10 mouse cellular contexts compared by ENCODE assay signal in genomic region chr7:24387059-24387556, GRCm38 (mm10). TPM values are rescaled to one million over a fixed set of nuclear protein-coding genes. Genes with fewer than 3 reads are reported as not detected.
A peak's percentile ranks its signal among the peaks of the same experiment; 100 is the strongest.
DNase-seq lines count a peak whose midpoint lies in the region; ATAC-seq lines count a peak whose summit lies in the region.
"Had no signal": no experiment of that assay in that cellular context is flagged by ENCODE, and none has a peak within 500 bp of the region (broad histone marks: within the 10 kb centered on the region; RNA-seq: fewer than 3 reads in every experiment).

No protein-coding gene starts in this region.

- H3K4me1 ChIP-seq in liver, embryonic 16.5 days (ENCODE audit: control insufficient read depth, low read depth, low read length): peaks cover 50% of the 10 kb centered on the region
- H3K4me1 ChIP-seq in midbrain, embryonic 10.5 days: peaks cover 7% of the 10 kb centered on the region

- peak; percentile 17; the same call in 1 of the 2 replicates for ATAC-seq in liver, embryonic 16.5 days (ENCODE audit: low read depth)

- no peak overlapping the region for H3K4me2 ChIP-seq in liver, embryonic 16.5 days (ENCODE audit: low read depth, low read length)

- peak; percentile 88 for DNase-seq in layer of hippocampus, adult 9-11 months
- DNase-seq in layer of hippocampus, adult 8-10 months (ENCODE audit: low spot score in 2 of 2): no peak
- peak; percentile 45 for DNase-seq in adipocyte (ENCODE audit: low spot score)
- peak; percentile 39 for DNase-seq in gastrocnemius, postnatal 10 days
- no peak for DNase-seq in midbrain, embryonic 10.5 days (ENCODE audit: low spot score)
- no peak for DNase-seq in kidney, postnatal 14 days
- no peak for DNase-seq in retina, postnatal 1 day

- no peaks in the 10 kb centered on the region for H3K27me3 ChIP-seq in liver, embryonic 16.5 days (ENCODE audit: control insufficient read depth, insufficient read depth, low read depth, low read length)
- H3K27me3 ChIP-seq in midbrain, embryonic 10.5 days (ENCODE audit: low read depth, poor library complexity, severe bottlenecking): peaks cover 13% of the 10 kb centered on the region; the same call in 1 of the 2 replicates

- peaks cover 45% of the 10 kb centered on the region for H3K36me3 ChIP-seq in liver, embryonic 16.5 days (ENCODE audit: control insufficient read depth, insufficient read depth)
- H3K36me3 ChIP-seq in midbrain, embryonic 10.5 days: no peaks in the 10 kb centered on the region

- no peak overlapping the region for H3K9ac ChIP-seq in liver, embryonic 16.5 days (ENCODE audit: low read depth, low read length)

- 29% methylated on average over 10 of the region's 10 CpGs for WGBS in liver, embryonic 16.5 days (ENCODE audit: insufficient replicate concordance)
- WGBS in midbrain, embryonic 10.5 days: 86% methylated on average over 10 of the region's 10 CpGs

- H3K9me3 ChIP-seq in liver, embryonic 16.5 days (replicated peaks; ENCODE audit: control insufficient read depth, low read length): no peaks in the 10 kb centered on the region
- H3K9me3 ChIP-seq in midbrain, embryonic 10.5 days (replicated peaks): no peaks in the 10 kb centered on the region

- H3K4me3 ChIP-seq in liver, embryonic 16.5 days (ENCODE audit: low read depth, low read length): no peak overlapping the region
- no peak overlapping the region for H3K4me3 ChIP-seq in midbrain, embryonic 10.5 days

- H3K27ac ChIP-seq in liver, embryonic 16.5 days (ENCODE audit: low read length): peak overlapping the region; percentile 35
- no peak overlapping the region for H3K27ac ChIP-seq in midbrain, embryonic 10.5 days (replicated peaks)

RNA-seq across cellular contexts. Expression of gene Smg9, which starts 12.3 kb away (rescaled TPM):
- total RNA-seq in layer of hippocampus, adult 8-10 months (2022): 10 to 100 TPM; 33.8 to 49.8 (median 44.0) TPM
- total RNA-seq in gastrocnemius, postnatal 10 days (2021): 10 to 100 TPM; 15.4 to 17.1 TPM
- polyA plus RNA-seq in liver, embryonic 16.5 days (2015; fragmentation: Nextera tagmentation; extraction: Ambion mirVana): 12.8 and 14.3 TPM in 2 replicates
- 29.0 and 34.1 TPM in 2 replicates for polyA plus RNA-seq in midbrain, embryonic 10.5 days (2016; fragmentation: Nextera tagmentation; extraction: Ambion mirVana)

RNA-seq across cellular contexts. Expression of gene Kcnn4, which starts 17.0 kb away (rescaled TPM):
- 1 to 10 TPM in 1 of 4 experiments, under 1 TPM in 2, not detected in 1; 0.27 to 1.2 (median 0.90) TPM for total RNA-seq in layer of hippocampus, adult 8-10 months (2022)
- total RNA-seq in gastrocnemius, postnatal 10 days (2021): 1 to 10 TPM in 1 of 2 experiments, under 1 TPM in 1; 0.14 to 1.8 TPM
- polyA plus RNA-seq in liver, embryonic 16.5 days (2015; fragmentation: Nextera tagmentation; extraction: Ambion mirVana): 91.9 and 93.4 TPM in 2 replicates
- 3.3 and 4.0 TPM in 2 replicates for polyA plus RNA-seq in midbrain, embryonic 10.5 days (2016; fragmentation: Nextera tagmentation; extraction: Ambion mirVana)

RNA-seq across cellular contexts. Expression of gene Lypd5, which starts 38.1 kb away (rescaled TPM):
- not detected for total RNA-seq in layer of hippocampus, adult 8-10 months (2022)
- not detected for total RNA-seq in gastrocnemius, postnatal 10 days (2021)
- polyA plus RNA-seq in liver, embryonic 16.5 days (2015; fragmentation: Nextera tagmentation; extraction: Ambion mirVana): not detected in 2 replicates
- not detected in 2 replicates for polyA plus RNA-seq in midbrain, embryonic 10.5 days (2016; fragmentation: Nextera tagmentation; extraction: Ambion mirVana)
- total RNA-seq: gastrocnemius, postnatal 36 days; layer of hippocampus, adult 18-20 months had no signal

RNA-seq across cellular contexts. Expression of gene Tescl, which starts 53.4 kb away (rescaled TPM):
- total RNA-seq in layer of hippocampus, adult 8-10 months (2022): not detected
- total RNA-seq in gastrocnemius, postnatal 10 days (2021): not detected
- polyA plus RNA-seq in liver, embryonic 16.5 days (2015; fragmentation: Nextera tagmentation; extraction: Ambion mirVana): not detected in 2 replicates
- 0.14 and 0.26 TPM in 2 replicates for polyA plus RNA-seq in midbrain, embryonic 10.5 days (2016; fragmentation: Nextera tagmentation; extraction: Ambion mirVana)
- total RNA-seq: gastrocnemius, postnatal 36 days; layer of hippocampus, adult 18-20 months had no signal

Comparison
In these comparisons a context has a peak if more than half of its experiments do, and no peak if none do; other contexts are left out.
1. DNase-seq: peak in layer of hippocampus, adult 9-11 months (single experiment), adipocyte (single experiment) and gastrocnemius, postnatal 10 days (single experiment); none in layer of hippocampus, adult 8-10 months (0 of 2), midbrain, embryonic 10.5 days (single experiment), kidney, postnatal 14 days (single experiment) and retina, postnatal 1 day (single experiment).